Mouse (Mus musculus) forebrain, postnatal 0 days (tissue): ENCODE results near the gene Cdkn1a. TPM values are rescaled to one million over a fixed set of nuclear protein-coding genes. Genes with fewer than 3 reads are reported as not detected.

Experiments used
- ATAC-seq: fragments of 200-750 bp; cut with Nextera tagmentation; 2 replicates; pipeline ENCODE4 v1.8.0; 2017; ENCODE audit warnings: mild to moderate bottlenecking, moderate library complexity
- DNase-seq: peaks from one replicate; pipeline ENCODE4 v3.0.0-alpha.2; 2015
- H3K27ac ChIP-seq: fragments of 300-500 bp; sonication (generic); 2 replicates; pipeline ENCODE4 v1.5.1; 2014; ENCODE audit warnings: low read depth, mild to moderate bottlenecking, antibody characterized with exemption, low read length, moderate library complexity, mixed read lengths
- H3K27me3 ChIP-seq: fragments of 300-500 bp; sonication (generic); 2 replicates; pipeline ENCODE4 v1.6.1; 2014; ENCODE audit warnings: mild to moderate bottlenecking, low read length, mixed read lengths; ENCODE audit not compliant: insufficient read depth
- H3K36me3 ChIP-seq: fragments of 300-500 bp; sonication (generic); 2 replicates; pipeline ENCODE4 v1.6.1; 2014; ENCODE audit warnings: mild to moderate bottlenecking, moderate library complexity; ENCODE audit not compliant: insufficient read depth
- H3K4me1 ChIP-seq: fragments of 300-500 bp; sonication (generic); 2 replicates; pipeline ENCODE4 v1.6.1; 2014; ENCODE audit warnings: antibody characterized with exemption; ENCODE audit not compliant: insufficient read depth
- H3K4me2 ChIP-seq: fragments of 300-500 bp; sonication (generic); 2 replicates; pipeline ENCODE4 v1.6.1; 2014; ENCODE audit warnings: low read depth, mild to moderate bottlenecking, moderate library complexity
- H3K4me3 ChIP-seq: fragments of 300-500 bp; sonication (generic); 2 replicates; pipeline ENCODE4 v1.5.1; 2014; ENCODE audit warnings: low read depth, low read length, mixed read lengths
- H3K9ac ChIP-seq: fragments of 300-500 bp; sonication (generic); 2 replicates; pipeline ENCODE4 v1.6.1; 2014; ENCODE audit warnings: mild to moderate bottlenecking
- H3K9me3 ChIP-seq: fragments of 300-500 bp; sonication (generic); 2 replicates; pipeline ENCODE4 v1.6.1; 2016; ENCODE audit warnings: low read length
- CTCF ChIP-seq: sonication (generic); IDR thresholded peaks from 2 replicates; pipeline ENCODE4 v1.5.1; 2016; ENCODE audit warnings: antibody characterized with exemption, control low read depth, low read depth
- WGBS: fragments of 180-500 bp; shearing (Covaris S2); extraction: QIAGEN DNeasy Blood & Tissue Kit; methylation state at CpG from one replicate; pipeline ENCODE4 v1.1.7; 2014; 5-methylcytosine and 5-hydroxymethylcytosine counted together
- polyA plus RNA-seq: library from polyadenylated mRNA; unstranded; fragments of >200 nt; fragmentation: Nextera tagmentation; extraction: Ambion mirVana; gene quantifications from 2 replicates; pipeline ENCODE4 v1.2.1, GENCODE M21; 2015
- total RNA-seq: library from RNA; depleted of rRNA; stranded (reverse); fragments of >200 nt; gene quantifications from 2 replicates; pipeline ENCODE4 v1.2.3, GENCODE M21; 2014

The Cdkn1a gene
- total and polyA plus RNA-seq, 2 experiments from 2014 or later = 20.0 to 121 TPM

GRCm38 (mm10) chr17:29093110-29093952 is 2.6 kb downstream of the Cdkn1a start:
- no peaks in the 10 kb centered on the region for H3K27me3 ChIP-seq
- peak; percentile 82 for DNase-seq
- peak; percentile 70 for ATAC-seq
- H3K4me1 ChIP-seq = peaks cover 5% of the 10 kb centered on the region; the same call in 1 of the 2 replicates
- no peak for TF ChIP-seq CTCF
- no peaks in the 10 kb centered on the region for H3K9me3 ChIP-seq
- peak overlapping the region; percentile 48 for H3K4me3 ChIP-seq
- WGBS = 6% methylated on average over 36 of the region's 36 CpGs
- H3K27ac ChIP-seq = peak overlapping the region; percentile 50; the same call in 1 of the 2 replicates
- peak overlapping the region; percentile 64 for H3K9ac ChIP-seq
- peak overlapping the region; percentile 95 for H3K4me2 ChIP-seq
- no peaks in the 10 kb centered on the region for H3K36me3 ChIP-seq

DNA sequence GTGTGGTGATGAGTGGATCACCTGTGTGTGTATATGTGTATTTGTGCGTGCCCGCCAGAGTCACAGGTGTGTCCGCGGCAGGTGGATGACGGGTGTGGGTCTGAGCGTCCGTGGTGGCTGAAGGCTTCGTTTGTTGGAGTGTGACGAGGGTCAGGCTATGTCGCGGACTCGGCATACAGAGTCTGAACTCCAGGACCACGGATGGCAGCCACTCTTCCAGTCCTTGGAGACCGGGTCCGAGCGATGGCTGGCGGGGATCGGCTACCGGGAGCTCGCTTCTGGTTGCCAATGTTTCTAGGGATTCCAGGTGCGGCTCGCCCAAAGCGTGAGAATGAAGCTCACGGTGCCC is 3.2 kb downstream of the Cdkn1a start:
- no peak for DNase-seq
- H3K9me3 ChIP-seq = no peaks in the 10 kb centered on the region
- H3K4me3 ChIP-seq = peak overlapping the region; percentile 48
- peak overlapping the region; percentile 64 for H3K9ac ChIP-seq
- no peaks in the 10 kb centered on the region for H3K36me3 ChIP-seq
- peak overlapping the region; percentile 50 for H3K27ac ChIP-seq
- no peak for TF ChIP-seq CTCF
- peak overlapping the region; percentile 95 for H3K4me2 ChIP-seq
- peaks cover 5% of the 10 kb centered on the region; the same call in 1 of the 2 replicates for H3K4me1 ChIP-seq
- no peak for ATAC-seq
- WGBS = 1% methylated on average over 24 of the region's 24 CpGs
- H3K27me3 ChIP-seq = no peaks in the 10 kb centered on the region

- peak overlapping the region; percentile 48 for H3K4me3 ChIP-seq
- peaks cover 5% of the 10 kb centered on the region; the same call in 1 of the 2 replicates for H3K4me1 ChIP-seq
- 2% methylated on average over 70 of the region's 71 CpGs for WGBS
- no peaks in the 10 kb centered on the region for H3K36me3 ChIP-seq
- H3K4me2 ChIP-seq = peak overlapping the region; percentile 95
- H3K27me3 ChIP-seq = no peaks in the 10 kb centered on the region
- ATAC-seq (peak; percentile 16; the same call in 1 of the 2 replicates), DNase-seq (peak; percentile 44)
- peak overlapping the region; percentile 64 for H3K9ac ChIP-seq
- no peaks in the 10 kb centered on the region for H3K9me3 ChIP-seq
- 0 out of 2 replicates have a peak, but pooled peaks have one; percentile 7 for TF ChIP-seq CTCF
- peak overlapping the region; percentile 50 for H3K27ac ChIP-seq
Measured at GRCm38 (mm10) chr17:29094310-29095181, 3.8 kb downstream of the Cdkn1a start.

GRCm38 (mm10) chr17:29095201-29095733 is 4.5 kb downstream of the Cdkn1a start:
- ATAC-seq = peak; percentile 92
- peak overlapping the region; percentile 64 for H3K9ac ChIP-seq
- no peaks in the 10 kb centered on the region for H3K36me3 ChIP-seq
- no peaks in the 10 kb centered on the region for H3K27me3 ChIP-seq
- H3K4me1 ChIP-seq = peaks cover 5% of the 10 kb centered on the region; the same call in 1 of the 2 replicates
- peak overlapping the region; percentile 50 for H3K27ac ChIP-seq
- H3K4me2 ChIP-seq = peak overlapping the region; percentile 95
- peak; percentile 100 for TF ChIP-seq CTCF
- peak overlapping the region; percentile 48 for H3K4me3 ChIP-seq
- peak; percentile 97 for DNase-seq
- WGBS = under 1% methylated on average over 44 of the region's 44 CpGs
- H3K9me3 ChIP-seq = no peaks in the 10 kb centered on the region

DNA sequence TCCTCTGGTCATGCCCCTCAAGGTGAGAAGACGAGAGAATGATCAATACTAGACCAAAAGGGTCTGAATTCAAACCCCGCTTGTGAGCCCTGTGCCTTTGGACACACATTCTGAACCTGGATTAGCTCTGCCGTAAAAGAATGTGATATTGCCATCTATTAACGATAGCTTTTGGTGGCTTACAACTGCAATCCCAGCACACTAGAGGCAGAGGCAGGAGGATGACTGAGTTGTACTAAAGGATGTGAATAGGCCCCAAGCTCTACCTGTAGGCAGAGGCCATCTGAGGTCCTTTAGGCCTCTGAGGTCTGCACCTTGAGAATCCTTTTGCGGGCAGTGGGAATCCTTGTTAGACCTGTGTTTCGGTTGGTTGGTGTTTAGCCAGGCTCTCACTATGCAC is 5.5 kb downstream of the Cdkn1a start:
- no peak for ATAC-seq
- Histone ChIP-seq H3K27ac (no peak overlapping the region), H3K4me3 (no peak overlapping the region), H3K9ac (no peak overlapping the region), H3K4me2 (no peak overlapping the region), H3K27me3 (no peaks in the 10 kb centered on the region), H3K4me1 (peaks cover 5% of the 10 kb centered on the region; the same call in 1 of the 2 replicates), H3K36me3 (no peaks in the 10 kb centered on the region), H3K9me3 (no peaks in the 10 kb centered on the region)
- DNase-seq = no peak
- TF ChIP-seq CTCF = no peak
- 92% methylated on average over 6 of the region's 6 CpGs for WGBS

DNA sequence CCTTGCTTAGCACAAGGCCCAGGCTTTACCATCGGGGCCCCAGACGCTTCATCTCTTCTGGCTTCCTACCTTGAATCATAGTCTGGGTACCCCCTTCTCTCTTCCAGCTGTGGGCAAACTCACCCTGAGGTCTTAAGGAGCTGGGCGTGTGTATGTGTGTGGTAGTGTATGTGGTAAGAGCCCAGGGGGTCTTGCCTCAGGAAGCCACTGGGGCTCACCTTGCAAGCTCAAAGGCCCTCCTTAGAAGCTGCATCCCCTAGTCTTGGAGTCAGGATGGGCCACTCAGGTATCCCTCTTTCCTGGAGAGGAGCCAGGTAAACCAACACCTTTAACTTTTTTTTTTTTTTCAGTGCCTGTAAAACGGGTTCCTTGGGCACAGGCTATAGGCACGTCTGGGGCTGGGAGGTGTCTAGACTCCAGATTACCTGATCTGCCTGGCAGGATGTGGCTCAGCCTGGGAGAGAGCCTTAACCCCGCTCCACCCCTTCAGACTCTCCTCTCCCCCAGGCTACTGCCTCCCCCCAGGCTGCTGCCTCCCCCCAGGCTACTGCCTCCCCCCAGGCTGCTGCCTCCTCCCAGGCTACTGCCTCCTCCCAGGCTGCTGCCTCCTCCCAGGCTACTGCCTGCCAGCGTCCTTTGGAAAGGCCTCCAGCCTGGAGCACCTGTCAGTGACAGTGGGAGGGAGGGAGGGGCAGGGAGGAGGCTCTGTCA is 6.2 kb downstream of the Cdkn1a start:
- no peak overlapping the region for H3K9ac ChIP-seq
- ATAC-seq (no peak), DNase-seq (no peak)
- no peak overlapping the region for H3K4me2 ChIP-seq
- no peak for TF ChIP-seq CTCF
- no peak overlapping the region for H3K27ac ChIP-seq
- no peaks in the 10 kb centered on the region for H3K9me3 ChIP-seq
- H3K4me3 ChIP-seq = no peak overlapping the region
- H3K27me3 ChIP-seq = no peaks in the 10 kb centered on the region
- H3K4me1 ChIP-seq = peaks cover 5% of the 10 kb centered on the region; the same call in 1 of the 2 replicates
- no peaks in the 10 kb centered on the region for H3K36me3 ChIP-seq
- WGBS = 64% methylated on average over 7 of the region's 7 CpGs
